Mouse (Mus musculus) liver, embryonic 14.5 days (tissue): ENCODE data around the gene Msantd1. TPM values are rescaled to one million over a fixed set of nuclear protein-coding genes. Genes with fewer than 3 reads are reported as not detected.

Experiments
- ATAC-seq: fragments of 200-750 bp; cut with Nextera tagmentation; 2 replicates; pipeline ENCODE4 v1.8.0; 2017; ENCODE audit warnings: moderate number of reproducible peaks, mild to moderate bottlenecking, moderate library complexity; ENCODE audit not compliant: insufficient read depth
- DNase-seq, 3 experiments: peaks; one replicate each; pipeline ENCODE4 v3.0.0-alpha.2; 2012 to 2013; ENCODE audit warnings: low read depth in 3 of 3, low spot score in 3 of 3
- H3K27ac ChIP-seq: fragments of 300-500 bp; sonication (generic); 2 replicates; pipeline ENCODE4 v1.5.1; 2014; ENCODE audit warnings: moderate library complexity, mild to moderate bottlenecking, control low read depth, inconsistent platforms
- H3K27me3 ChIP-seq: fragments of 300-500 bp; sonication (generic); 2 replicates; pipeline ENCODE4 v1.6.1; 2014; ENCODE audit warnings: mild to moderate bottlenecking, low read length, moderate library complexity; ENCODE audit not compliant: control insufficient read depth, insufficient read depth
- H3K36me3 ChIP-seq: fragments of 300-500 bp; sonication (generic); replicated peaks from 2 replicates; pipeline ENCODE4 v1.6.1; 2014; ENCODE audit warnings: low read depth; ENCODE audit not compliant: control insufficient read depth, insufficient read depth
- H3K4me1 ChIP-seq, 2 experiments: fragments of 200-500 bp in 1 of 2; fragments of 300-500 bp in 1 of 2; sonication (generic) in 1 of 2; replicated peaks; 2 replicates each; pipeline ENCODE4 v1.6.1; 2012 to 2014; ENCODE audit warnings: antibody characterized with exemption in 1 of 2, inconsistent platforms in 1 of 2, low read length in 1 of 2; ENCODE audit not compliant: control insufficient read depth in 2 of 2, insufficient read depth in 2 of 2
- H3K4me2 ChIP-seq: fragments of 300-500 bp; sonication (generic); 2 replicates; pipeline ENCODE4 v1.6.1; 2014; ENCODE audit warnings: low read depth, mild to moderate bottlenecking, control low read depth, moderate library complexity
- H3K4me3 ChIP-seq, 2 experiments: fragments of 200-500 bp in 1 of 2; fragments of 300-500 bp in 1 of 2; sonication (generic) in 1 of 2; 2 replicates each; pipeline ENCODE4 v1.5.1; 2012 to 2014; ENCODE audit warnings: low read depth in 2 of 2, low read length in 2 of 2, mild to moderate bottlenecking in 2 of 2, control low read depth in 1 of 2, inconsistent platforms in 1 of 2, moderate library complexity in 1 of 2; ENCODE audit not compliant: insufficient read depth in 1 of 2
- H3K9ac ChIP-seq: fragments of 300-500 bp; sonication (generic); replicated peaks from 2 replicates; pipeline ENCODE4 v1.6.1; 2014; ENCODE audit warnings: mild to moderate bottlenecking, control low read depth, moderate library complexity
- H3K9me3 ChIP-seq: fragments of 300-500 bp; sonication (generic); 2 replicates; pipeline ENCODE4 v1.6.1; 2016; ENCODE audit warnings: low read length, mixed read lengths; ENCODE audit not compliant: control insufficient read depth
- CTCF ChIP-seq: IDR thresholded peaks from 2 replicates; pipeline ENCODE4 v1.5.1; 2016; ENCODE audit warnings: antibody characterized with exemption, low read depth, control low read depth
- EP300 ChIP-seq: IDR thresholded peaks from 2 replicates; pipeline ENCODE4 v1.6.1; 2016; ENCODE audit warnings: antibody characterized with exemption, low read depth
- WGBS: fragments of 180-500 bp; shearing (Covaris S2); extraction: QIAGEN DNeasy Blood & Tissue Kit; methylation state at CpG from one replicate; pipeline ENCODE4 v1.1.7; 2014; ENCODE audit not compliant: insufficient replicate concordance; 5-methylcytosine and 5-hydroxymethylcytosine counted together
- polyA plus RNA-seq, 2 experiments: library from polyadenylated mRNA; depleted of rRNA in 1 of 2; stranded (reverse) in 1 of 2; unstranded in 1 of 2; fragments of >200 nt; fragmentation: Nextera tagmentation in 1 of 2; extraction: Ambion mirVana in 1 of 2; gene quantifications; 2 replicates each; pipeline versions ENCODE4 v1.2.1 to v1.2.3; 2012 to 2014

Msantd1 gene
- polyA plus RNA-seq, 2 experiments = 0.17 to 1.2 TPM

- Histone ChIP-seq H3K9me3 (no peaks in the 10 kb centered on the region), H3K4me1 (peaks cover 23 to 28% of the 10 kb centered on the region in 2 experiments), H3K36me3 (no peaks in the 10 kb centered on the region), H3K27me3 (no peaks in the 10 kb centered on the region), H3K4me3 (no peak overlapping the region), H3K4me2 (no peak overlapping the region), H3K9ac (no peak overlapping the region), H3K27ac (peak overlapping the region; percentile 31)
- ATAC-seq = peak; percentile 57
- WGBS = 0% methylated on average over 1 of the region's 1 CpGs
- peak; percentile 53 to 62 (median 61) for DNase-seq
- TF ChIP-seq CTCF = peak; percentile 96
- TF ChIP-seq EP300 = peak; percentile 46; the same call in 1 of the 2 replicates
These were observed 8.0 kb downstream of the Msantd1 start for GRCm38 (mm10) chr5:34915801-34916200.

- WGBS = 86% methylated on average over 10 of the region's 10 CpGs
- no peak overlapping the region for H3K27ac ChIP-seq
- no peaks in the 10 kb centered on the region for H3K27me3 ChIP-seq
- H3K4me2 ChIP-seq = no peak overlapping the region
- H3K9me3 ChIP-seq = no peaks in the 10 kb centered on the region
- no peaks in the 10 kb centered on the region for H3K36me3 ChIP-seq
- ATAC-seq = no peak
- TF ChIP-seq EP300 (no peak), CTCF (no peak)
- no peak for DNase-seq
- H3K4me1 ChIP-seq = peaks cover 17 to 22% of the 10 kb centered on the region in 2 experiments
- H3K9ac ChIP-seq = no peak overlapping the region
- no peak overlapping the region for H3K4me3 ChIP-seq
These were observed 9.4 kb downstream of the Msantd1 start for GRCm38 (mm10) chr5:34917234-34917655.

- WGBS = 7% methylated on average over 3 of the region's 3 CpGs
- peak; percentile 74 for ATAC-seq
- Histone ChIP-seq H3K4me1 (peaks cover 22 to 27% of the 10 kb centered on the region in 2 experiments), H3K27me3 (no peaks in the 10 kb centered on the region), H3K27ac (peak overlapping the region; percentile 5), H3K4me2 (peak overlapping the region; percentile 40; the same call in 1 of the 2 replicates), H3K36me3 (no peaks in the 10 kb centered on the region), H3K9ac (peak overlapping the region; percentile 33), H3K4me3 (no peak overlapping the region), H3K9me3 (no peaks in the 10 kb centered on the region)
- no peak for TF ChIP-seq CTCF
- peak; percentile 77 for TF ChIP-seq EP300
- DNase-seq = peak; percentile 46 to 63 (median 60)
These were observed 11.0 kb downstream of the Msantd1 start for GRCm38 (mm10) chr5:34918785-34919184.

GRCm38 (mm10) chr5:34922531-34922930, 14.7 kb downstream of the Msantd1 start:
- WGBS = 71% methylated on average over 6 of the region's 6 CpGs
- Histone ChIP-seq H3K4me2 (no peak overlapping the region), H3K9ac (no peak overlapping the region), H3K36me3 (no peaks in the 10 kb centered on the region), H3K4me3 (no peak overlapping the region), H3K4me1 (peaks cover 33% of the 10 kb centered on the region in 2 experiments), H3K27ac (no peak overlapping the region), H3K27me3 (no peaks in the 10 kb centered on the region), H3K9me3 (no peaks in the 10 kb centered on the region)
- TF ChIP-seq EP300 = no peak
- TF ChIP-seq CTCF = no peak
- ATAC-seq = no peak
- DNase-seq = no peak

GRCm38 (mm10) chr5:34923920-34924319, 16.1 kb downstream of the Msantd1 start:
- Histone ChIP-seq H3K4me2 (peak overlapping the region; percentile 4), H3K9me3 (no peaks in the 10 kb centered on the region), H3K9ac (peak overlapping the region; percentile 7), H3K36me3 (no peaks in the 10 kb centered on the region), H3K4me1 (peaks cover 28 to 31% of the 10 kb centered on the region in 2 experiments), H3K27me3 (no peaks in the 10 kb centered on the region), H3K4me3 (no peak overlapping the region), H3K27ac (peak overlapping the region; percentile 70)
- DNase-seq (peak; percentile 67 to 77 (median 72)), ATAC-seq (peak; percentile 90)
- TF ChIP-seq CTCF (no peak), EP300 (peak; percentile 84)
- WGBS = 38% methylated on average over 4 of the region's 4 CpGs
